Mouse (Mus musculus) left cerebral cortex, adult 2 months (tissue): ENCODE measurements around the gene Hkdc1. TPM values are rescaled to one million over a fixed set of nuclear protein-coding genes. Genes with fewer than 3 reads are reported as not detected.

Source experiments
- DNase-seq, 2 experiments: peaks; one replicate each; pipeline ENCODE4 v3.0.0; 2021 to 2022; ENCODE audit warnings: low spot score in 2 of 2, mixed read lengths in 1 of 2; ENCODE audit errors: extremely low spot score in 1 of 2
- H3K27ac ChIP-seq: fragments of 200-600 bp; 2 replicates; pipeline ENCODE4 v1.8.1; 2022
- H3K4me3 ChIP-seq: fragments of 200-600 bp; 2 replicates; pipeline ENCODE4 v1.8.1; 2022
- CTCF ChIP-seq: fragments of 200-600 bp; IDR thresholded peaks from 2 replicates; pipeline ENCODE4 v1.8.1; 2022; ENCODE audit warnings: antibody characterized with exemption, mild to moderate bottlenecking, moderate library complexity
- intact Hi-C: fragments of 180-260 bp; cut with DNase I; formaldehyde crosslinking; loops from one replicate; pipeline ENCODE4 v1.15.1; 2025
- total RNA-seq, 2 experiments: library from RNA; stranded (reverse); gene quantifications; 2 replicates each; pipeline ENCODE4 v1.2.3; 2021

The Hkdc1 gene
- total RNA-seq, 2 experiments from 2014 or later = 10.1 to 11.4 TPM

- H3K27ac ChIP-seq = peak overlapping the region; percentile 53; the same call in 1 of the 2 replicates
- DNase-seq = no peak
- intact Hi-C loops = no loop called here
Observed at GRCm38 (mm10) chr10:62336601-62337578, 85.4 kb downstream of the Hkdc1 start.

GRCm38 (mm10) chr10:62335423-62335776, 86.9 kb downstream of the Hkdc1 start:
- no peak for TF ChIP-seq CTCF
- no peak for DNase-seq
- Histone ChIP-seq H3K4me3 (no peak overlapping the region), H3K27ac (no peak overlapping the region)
- intact Hi-C loops = no loop called here

More at GRCm38 (mm10) chr10:62336601-62337578, 85.4 kb downstream of the Hkdc1 start:
- no peak overlapping the region for H3K4me3 ChIP-seq
- TF ChIP-seq CTCF = no peak

- intact Hi-C loops = no loop called here
- Histone ChIP-seq H3K27ac (no peak overlapping the region), H3K4me3 (no peak overlapping the region)
- no peak for DNase-seq
- TF ChIP-seq CTCF = no peak
Observed at GRCm38 (mm10) chr10:62334686-62335422, 87.4 kb downstream of the Hkdc1 start.

GRCm38 (mm10) chr10:62333269-62333668, 89.0 kb downstream of the Hkdc1 start:
- DNase-seq = no peak
- TF ChIP-seq CTCF = no peak
- intact Hi-C loops = no loop called here
- Histone ChIP-seq H3K27ac (no peak overlapping the region), H3K4me3 (no peak overlapping the region)

Other genes with a start within 250 kb of the Hkdc1 start
- gene Tspan15, start 191.2 kb downstream of the Hkdc1 start, total RNA-seq = 10 to 100 TPM in 1 of 2 experiments, 1 to 10 TPM in 1; 8.5 to 10.4 TPM
- under 1 TPM in 1 of 2 experiments, not detected in 1; 0.34 TPM for gene Tacr2, start 170.1 kb downstream of the Hkdc1 start, total RNA-seq
- 100 to 1,000 TPM; 298 to 310 TPM for gene Hk1, start 42.6 kb downstream of the Hkdc1 start, total RNA-seq
- 1 to 10 TPM; 1.1 to 1.4 TPM for gene 4930507D05Rik, start 27.0 kb upstream of the Hkdc1 start, total RNA-seq
- gene Supv3l1, start 27.2 kb upstream of the Hkdc1 start, total RNA-seq = 10 to 100 TPM; 21.8 to 24.8 TPM
- 10 to 100 TPM; 46.9 to 47.4 TPM for gene Vps26a, start 64.3 kb upstream of the Hkdc1 start, total RNA-seq
- gene Srgn, start 105.0 kb upstream of the Hkdc1 start, total RNA-seq = 1 to 10 TPM; 7.1 to 9.7 TPM
- gene Kif1bp, start 156.0 kb upstream of the Hkdc1 start, total RNA-seq = 100 to 1,000 TPM; 180 to 185 TPM
- 10 to 100 TPM; 21.1 to 21.8 TPM for gene Ddx21, start 179.8 kb upstream of the Hkdc1 start, total RNA-seq
- 10 to 100 TPM; 86.3 to 91.1 TPM for gene Ddx50, start 228.7 kb upstream of the Hkdc1 start, total RNA-seq